Mouse (Mus musculus) midbrain, embryonic 16.5 days (tissue): ENCODE results near the gene Adamts6. TPM values are rescaled to one million over a fixed set of nuclear protein-coding genes. Genes with fewer than 3 reads are reported as not detected.
A peak's percentile ranks its signal among the peaks of the same experiment; 100 is the strongest.

Experiments used
- ATAC-seq: fragments of 200-750 bp; cut with Nextera tagmentation; 2 replicates; pipeline ENCODE4 v1.8.0; 2017; ENCODE audit warnings: moderate TSS enrichment
- H3K27ac ChIP-seq: fragments of 300-500 bp; sonication (generic); 2 replicates; pipeline ENCODE4 v1.5.1; 2014; ENCODE audit warnings: mild to moderate bottlenecking, low read length, mixed read lengths
- H3K27me3 ChIP-seq: fragments of 300-500 bp; sonication (generic); 2 replicates; pipeline ENCODE4 v1.6.1; 2014; ENCODE audit warnings: low read depth, low read length, mixed read lengths; ENCODE audit not compliant: control insufficient read depth, insufficient read depth
- H3K36me3 ChIP-seq: fragments of 300-500 bp; sonication (generic); 2 replicates; pipeline ENCODE4 v1.6.1; 2014; ENCODE audit warnings: mild to moderate bottlenecking, low read length, moderate library complexity, mixed read lengths; ENCODE audit not compliant: control insufficient read depth, insufficient read depth
- H3K4me1 ChIP-seq: fragments of 300-500 bp; sonication (generic); 2 replicates; pipeline ENCODE4 v1.6.1; 2014; ENCODE audit warnings: mild to moderate bottlenecking, low read length, mixed read lengths; ENCODE audit not compliant: control insufficient read depth, insufficient read depth
- H3K4me2 ChIP-seq: fragments of 300-500 bp; sonication (generic); 2 replicates; pipeline ENCODE4 v1.6.1; 2014; ENCODE audit warnings: mild to moderate bottlenecking, low read length, mixed read lengths
- H3K4me3 ChIP-seq: fragments of 300-500 bp; sonication (generic); 2 replicates; pipeline ENCODE4 v1.5.1; 2014; ENCODE audit warnings: low read depth, mild to moderate bottlenecking, low read length, moderate library complexity, mixed read lengths
- H3K9ac ChIP-seq: fragments of 300-500 bp; sonication (generic); 2 replicates; pipeline ENCODE4 v1.6.1; 2014; ENCODE audit warnings: low read depth, low read length, mixed read lengths
- H3K9me3 ChIP-seq: fragments of 300-500 bp; sonication (generic); replicated peaks from 2 replicates; pipeline ENCODE4 v1.6.1; 2014; ENCODE audit warnings: mild to moderate bottlenecking, low read length, mixed read lengths; ENCODE audit not compliant: control insufficient read depth, poor library complexity, severe bottlenecking
- WGBS: fragments of 180-500 bp; shearing (Covaris S2); extraction: QIAGEN DNeasy Blood & Tissue Kit; methylation state at CpG from one replicate; pipeline ENCODE4 v1.1.7; 2014; 5-methylcytosine and 5-hydroxymethylcytosine counted together
- polyA plus RNA-seq: library from polyadenylated mRNA; unstranded; fragments of >200 nt; fragmentation: Nextera tagmentation; extraction: Ambion mirVana; gene quantifications from 2 replicates; pipeline ENCODE4 v1.2.1, GENCODE M21; 2015

The Adamts6 gene
- polyA plus RNA-seq, 1 experiment from 2014 or later: 1.5 TPM

DNA sequence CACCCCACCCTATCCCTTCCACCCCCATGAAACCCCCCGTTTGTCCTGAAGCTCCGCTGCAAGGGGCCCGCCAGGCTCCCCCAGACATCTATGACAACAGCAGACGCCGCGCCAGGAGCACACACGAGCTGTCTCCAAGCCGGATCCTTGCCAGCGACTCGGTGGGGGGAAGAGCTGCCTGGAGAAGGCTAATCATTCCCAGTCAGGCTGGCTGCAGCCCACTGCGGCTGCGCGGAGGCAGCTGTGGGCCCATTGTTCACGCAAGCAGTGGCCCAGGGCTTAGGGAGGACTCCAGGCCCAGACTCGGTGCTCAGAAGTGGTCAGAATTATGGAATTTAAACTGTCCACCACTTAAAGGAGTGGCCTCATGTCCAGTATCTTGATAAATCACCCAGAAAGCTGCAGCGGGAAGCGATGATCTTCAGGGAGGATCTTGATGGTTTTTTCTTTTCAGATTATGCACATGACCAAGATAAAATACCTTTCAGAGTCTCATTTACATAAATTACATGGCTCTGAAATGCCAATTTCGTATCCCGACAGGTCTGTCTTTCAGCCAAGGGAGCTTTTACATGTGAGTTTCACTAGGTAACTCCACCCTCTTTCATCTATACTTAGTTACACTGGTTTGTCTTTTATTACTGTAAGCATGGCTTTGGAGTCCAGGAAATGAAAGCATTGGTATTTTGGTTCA is 230.8 kb downstream of the Adamts6 start:
- Histone ChIP-seq H3K9ac (peak overlapping the region; percentile 74), H3K4me2 (peak overlapping the region; percentile 70), H3K4me3 (peak overlapping the region; percentile 40), H3K4me1 (peaks cover 9% of the 10 kb centered on the region), H3K27ac (peak overlapping the region; percentile 90), H3K9me3 (no peaks in the 10 kb centered on the region), H3K27me3 (no peaks in the 10 kb centered on the region), H3K36me3 (no peaks in the 10 kb centered on the region)
- peak; percentile 99 for ATAC-seq
- 5% methylated on average over 19 of the region's 19 CpGs for WGBS

DNA sequence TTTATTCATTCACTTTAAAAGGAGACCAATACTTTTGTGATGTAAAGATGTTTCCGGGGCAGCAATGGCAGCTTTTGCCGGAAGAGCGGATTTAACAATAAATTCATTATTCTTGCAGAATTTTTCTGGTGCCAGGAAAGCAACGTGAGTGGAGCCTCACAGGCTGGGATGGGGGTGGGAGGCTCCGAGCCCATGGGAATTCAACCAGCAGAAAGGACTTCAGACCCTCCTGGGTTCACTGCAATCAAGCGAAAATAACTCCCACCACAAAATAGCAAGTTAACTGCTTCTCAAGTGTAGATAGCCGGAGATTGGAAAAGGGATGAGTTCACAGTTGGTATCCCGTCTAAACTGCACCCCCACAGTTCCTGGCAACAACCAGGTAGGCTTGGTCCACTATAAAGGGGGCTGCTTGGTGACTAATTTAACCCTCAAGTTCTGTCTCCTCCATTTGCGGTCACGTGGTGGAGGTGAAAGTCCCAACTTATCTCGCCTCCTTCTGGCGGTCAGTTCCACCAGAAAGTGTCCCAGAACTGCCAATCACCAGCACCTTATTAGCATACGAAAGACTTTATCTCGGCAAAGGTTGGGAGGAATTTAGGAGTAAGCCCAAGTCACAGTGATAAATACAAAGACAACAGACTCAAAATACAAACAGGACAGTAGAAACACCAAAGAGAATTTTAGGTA is 231.5 kb downstream of the Adamts6 start:
- peaks cover 9% of the 10 kb centered on the region for H3K4me1 ChIP-seq
- no peaks in the 10 kb centered on the region for H3K27me3 ChIP-seq
- H3K27ac ChIP-seq: peak overlapping the region; percentile 90
- peak overlapping the region; percentile 70 for H3K4me2 ChIP-seq
- ATAC-seq: peak; percentile 74
- no peaks in the 10 kb centered on the region for H3K36me3 ChIP-seq
- H3K9ac ChIP-seq: no peak overlapping the region
- H3K4me3 ChIP-seq: peak overlapping the region; percentile 40
- 23% methylated on average over 14 of the region's 14 CpGs for WGBS
- H3K9me3 ChIP-seq: no peaks in the 10 kb centered on the region

DNA sequence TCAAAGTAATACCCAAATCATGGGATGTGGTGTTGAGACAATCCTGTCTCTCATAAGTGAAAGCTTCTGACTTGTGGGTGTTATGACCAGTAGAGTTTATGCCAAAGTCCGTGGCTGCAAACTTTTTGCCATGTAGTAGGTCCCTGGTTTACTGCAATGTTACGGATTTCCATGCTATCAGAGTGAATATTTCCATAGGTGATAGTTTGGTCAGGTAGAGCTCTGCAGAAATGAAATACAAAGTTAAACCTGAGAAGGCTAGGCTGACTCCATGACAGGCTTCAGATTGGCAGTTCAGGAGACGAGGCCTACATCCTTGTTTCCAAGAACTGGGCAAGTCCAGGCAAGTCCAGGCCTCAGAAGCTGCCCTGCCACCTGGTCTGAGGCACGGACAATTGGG is 232.3 kb downstream of the Adamts6 start:
- Histone ChIP-seq H3K4me2 (no peak overlapping the region), H3K4me3 (no peak overlapping the region), H3K27me3 (no peaks in the 10 kb centered on the region), H3K27ac (no peak overlapping the region), H3K9ac (no peak overlapping the region), H3K9me3 (no peaks in the 10 kb centered on the region), H3K36me3 (no peaks in the 10 kb centered on the region), H3K4me1 (peaks cover 9% of the 10 kb centered on the region)
- WGBS: 93% methylated on average over 4 of the region's 4 CpGs
- no peak for ATAC-seq

DNA sequence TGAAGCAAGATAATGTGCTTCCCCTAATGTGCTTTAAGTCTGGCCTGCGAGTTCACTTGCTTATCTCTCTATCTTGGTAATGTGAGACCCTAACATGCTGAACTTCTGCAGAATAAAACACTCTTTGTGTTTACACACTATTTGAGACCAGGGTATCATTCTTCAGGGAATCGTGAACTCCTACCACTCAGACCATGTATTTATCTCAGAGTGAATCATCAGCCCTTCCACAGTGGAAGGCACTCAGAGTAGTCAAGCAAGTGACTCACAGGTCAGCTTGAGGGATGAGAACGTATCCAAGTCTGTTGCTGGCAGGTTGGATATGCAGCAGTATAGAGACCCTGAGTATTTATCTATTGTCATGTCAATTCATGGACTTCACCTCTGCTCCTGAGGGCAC is 232.8 kb downstream of the Adamts6 start:
- Histone ChIP-seq H3K36me3 (no peaks in the 10 kb centered on the region), H3K27ac (no peak overlapping the region), H3K9me3 (no peaks in the 10 kb centered on the region), H3K4me3 (no peak overlapping the region), H3K4me2 (no peak overlapping the region), H3K4me1 (peaks cover 9% of the 10 kb centered on the region), H3K9ac (no peak overlapping the region), H3K27me3 (no peaks in the 10 kb centered on the region)
- ATAC-seq: no peak
- WGBS: 91% methylated on average over 3 of the region's 3 CpGs

DNA sequence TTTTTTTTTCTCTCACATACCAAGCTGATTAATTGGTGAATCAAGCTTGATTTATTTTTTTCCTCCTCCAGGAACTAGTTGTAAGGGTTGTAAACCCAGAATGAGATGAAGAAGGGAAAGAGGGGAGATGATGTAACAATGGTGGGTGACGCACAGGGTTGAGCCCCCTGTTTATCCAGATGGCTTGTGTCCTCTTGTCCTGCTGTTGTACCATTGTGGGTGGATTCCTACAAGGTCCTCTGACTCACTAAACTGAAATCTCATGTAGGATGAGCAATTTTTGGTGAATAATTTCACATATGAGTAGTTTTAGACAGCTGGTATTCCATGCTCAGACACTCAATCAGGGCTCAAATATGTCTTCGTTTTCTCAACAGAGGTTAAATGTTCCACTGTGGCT is 233.9 kb downstream of the Adamts6 start:
- no peak overlapping the region for H3K4me3 ChIP-seq
- H3K4me1 ChIP-seq: peaks cover 9% of the 10 kb centered on the region
- H3K27me3 ChIP-seq: no peaks in the 10 kb centered on the region
- H3K9me3 ChIP-seq: no peaks in the 10 kb centered on the region
- 96% methylated on average over 2 of the region's 2 CpGs for WGBS
- no peak overlapping the region for H3K27ac ChIP-seq
- no peak for ATAC-seq
- H3K9ac ChIP-seq: no peak overlapping the region
- H3K36me3 ChIP-seq: no peaks in the 10 kb centered on the region
- H3K4me2 ChIP-seq: no peak overlapping the region

DNA sequence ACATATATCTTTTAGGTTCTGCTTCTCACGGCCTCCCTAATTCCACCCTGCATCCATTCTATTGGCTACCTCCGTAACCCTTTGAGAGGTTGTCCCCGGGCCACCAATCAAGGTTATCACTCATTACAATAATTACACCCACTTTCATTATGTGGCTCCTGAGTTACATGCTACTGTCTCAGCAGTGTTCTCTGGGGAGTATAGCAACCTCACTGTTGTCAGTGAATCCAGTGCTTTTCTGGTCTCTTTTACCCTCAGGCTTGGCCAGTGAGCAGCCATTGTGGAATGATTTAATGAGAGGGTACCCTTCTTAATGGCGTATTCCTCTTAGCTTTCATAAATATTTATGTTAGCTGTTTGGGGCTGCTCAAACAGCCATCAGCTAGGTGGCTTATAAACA is 238.0 kb downstream of the Adamts6 start:
- no peak overlapping the region for H3K4me2 ChIP-seq
- no peaks in the 10 kb centered on the region for H3K36me3 ChIP-seq
- no peak overlapping the region for H3K27ac ChIP-seq
- no peaks in the 10 kb centered on the region; the same call in 1 of the 2 replicates for H3K4me1 ChIP-seq
- ATAC-seq: no peak
- no peak overlapping the region for H3K4me3 ChIP-seq
- no peaks in the 10 kb centered on the region for H3K9me3 ChIP-seq
- H3K9ac ChIP-seq: no peak overlapping the region
- no peaks in the 10 kb centered on the region for H3K27me3 ChIP-seq
- 81% methylated on average over 4 of the region's 4 CpGs for WGBS

DNA sequence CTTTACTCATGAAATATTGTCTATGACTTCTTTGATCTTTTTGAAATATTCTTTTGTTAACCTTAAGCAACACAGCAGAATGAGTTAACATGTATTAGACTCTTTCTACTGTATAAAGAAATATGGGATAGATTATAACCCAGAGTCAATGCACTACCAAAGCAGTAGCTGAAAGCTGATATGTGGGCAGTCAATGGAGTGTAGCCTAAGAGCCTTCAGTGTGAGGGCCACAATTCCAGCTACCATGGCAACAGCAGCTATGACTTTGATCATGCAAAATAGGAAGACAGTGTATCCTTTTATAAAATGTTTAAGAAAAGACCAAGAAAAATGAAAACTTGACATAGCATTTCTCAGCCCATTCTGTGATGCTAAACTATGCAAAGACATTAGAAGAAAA is 241.6 kb downstream of the Adamts6 start:
- no peak overlapping the region for H3K27ac ChIP-seq
- H3K4me3 ChIP-seq: no peak overlapping the region
- H3K36me3 ChIP-seq: no peaks in the 10 kb centered on the region
- H3K4me2 ChIP-seq: no peak overlapping the region
- H3K4me1 ChIP-seq: no peaks in the 10 kb centered on the region; the same call in 1 of the 2 replicates
- H3K9me3 ChIP-seq: no peaks in the 10 kb centered on the region
- no peaks in the 10 kb centered on the region for H3K27me3 ChIP-seq
- no peak overlapping the region for H3K9ac ChIP-seq
- ATAC-seq: peak; percentile 60; the same call in 1 of the 2 replicates

DNA sequence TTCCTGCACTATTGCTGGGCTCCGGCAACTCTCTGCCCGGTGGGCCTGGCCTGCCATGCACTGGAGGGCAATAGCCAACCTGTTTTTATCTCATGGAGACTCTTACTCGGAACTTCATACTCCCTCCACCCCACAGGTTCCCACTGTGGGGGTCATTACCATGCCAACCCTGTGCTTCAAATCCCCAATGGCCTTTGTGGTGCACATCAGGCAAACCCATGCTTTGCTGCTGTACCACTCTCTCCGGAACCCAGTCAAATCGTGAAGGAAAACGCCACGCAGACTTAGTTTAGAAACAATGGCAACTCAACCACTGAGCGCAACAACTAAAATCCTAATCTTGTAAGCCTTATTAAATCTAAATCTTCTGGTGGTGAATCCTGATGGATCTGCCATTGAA is 244.2 kb downstream of the Adamts6 start:
- no peak overlapping the region for H3K27ac ChIP-seq
- 79% methylated on average over 8 of the region's 8 CpGs for WGBS

DNA sequence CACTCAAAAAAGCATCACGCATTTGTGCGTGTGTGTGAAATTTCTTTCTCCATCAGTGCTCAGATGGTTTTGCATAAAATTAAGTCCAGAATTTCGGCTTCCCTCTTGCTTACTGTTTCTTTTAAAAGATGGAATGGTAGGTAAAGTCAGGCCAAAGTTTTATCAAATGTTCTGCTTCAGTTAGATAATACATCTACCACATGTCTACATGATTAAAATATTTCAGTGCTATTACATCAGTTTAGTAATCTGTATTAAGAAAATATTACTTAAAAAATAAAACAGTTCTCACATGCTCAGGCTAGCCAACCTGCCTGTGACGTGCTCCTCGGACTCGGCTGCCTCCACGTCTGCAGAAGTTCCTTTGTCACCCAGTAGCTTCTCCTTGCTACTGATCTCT is 245.1 kb downstream of the Adamts6 start:
- no peak overlapping the region for H3K9ac ChIP-seq

More for the DNA sequence above, 244.2 kb downstream of the Adamts6 start:
- Histone ChIP-seq H3K27me3 (no peaks in the 10 kb centered on the region), H3K4me1 (no peaks in the 10 kb centered on the region; the same call in 1 of the 2 replicates), H3K4me3 (no peak overlapping the region), H3K4me2 (no peak overlapping the region), H3K9ac (no peak overlapping the region), H3K36me3 (no peaks in the 10 kb centered on the region), H3K9me3 (no peaks in the 10 kb centered on the region)
- ATAC-seq: no peak

More for the DNA sequence above, 245.1 kb downstream of the Adamts6 start:
- no peak for ATAC-seq
- H3K4me3 ChIP-seq: no peak overlapping the region
- 93% methylated on average over 7 of the region's 7 CpGs for WGBS
- no peak overlapping the region for H3K27ac ChIP-seq
- H3K36me3 ChIP-seq: no peaks in the 10 kb centered on the region
- H3K9me3 ChIP-seq: no peaks in the 10 kb centered on the region
- no peaks in the 10 kb centered on the region; the same call in 1 of the 2 replicates for H3K4me1 ChIP-seq
- no peak overlapping the region for H3K4me2 ChIP-seq
- no peaks in the 10 kb centered on the region for H3K27me3 ChIP-seq
